Mouse (Mus musculus) E14TG2a.4 (cell line): Measurements from ENCODE around the gene Gpr3.

ENCODE experiments used
- H3K27me3 ChIP-seq: 2 replicates; pipeline ENCODE4 v1.6.1; 2014; ENCODE audit warnings: low read length, control low read depth; ENCODE audit not compliant: insufficient read depth
- H3K36me3 ChIP-seq: 2 replicates; pipeline ENCODE4 v1.6.1; 2014; ENCODE audit warnings: low read length, control low read depth; ENCODE audit not compliant: insufficient read depth
- H3K4me1 ChIP-seq: replicated peaks from 2 replicates; pipeline ENCODE4 v1.6.1; 2014; ENCODE audit warnings: low read depth, low read length, control low read depth
- H3K4me3 ChIP-seq: replicated peaks from 2 replicates; pipeline ENCODE4 v1.5.1; 2014; ENCODE audit warnings: mild to moderate bottlenecking, low read length
- H3K9me3 ChIP-seq: 2 replicates; pipeline ENCODE4 v1.6.1; 2014; ENCODE audit warnings: low read length, control low read depth
- CTCF ChIP-seq: conservative IDR thresholded peaks from 2 replicates; pipeline ENCODE4 v1.5.1; 2014; ENCODE audit warnings: low read length
- NANOG ChIP-seq: IDR thresholded peaks from 2 replicates; pipeline ENCODE4 v1.6.1; 2014; ENCODE audit warnings: borderline replicate concordance, low read length, mixed read lengths
- POU5F1 ChIP-seq: IDR thresholded peaks from 2 replicates; pipeline ENCODE4 v1.6.1; 2014; ENCODE audit warnings: low read length, borderline replicate concordance

The Gpr3 gene

DNA sequence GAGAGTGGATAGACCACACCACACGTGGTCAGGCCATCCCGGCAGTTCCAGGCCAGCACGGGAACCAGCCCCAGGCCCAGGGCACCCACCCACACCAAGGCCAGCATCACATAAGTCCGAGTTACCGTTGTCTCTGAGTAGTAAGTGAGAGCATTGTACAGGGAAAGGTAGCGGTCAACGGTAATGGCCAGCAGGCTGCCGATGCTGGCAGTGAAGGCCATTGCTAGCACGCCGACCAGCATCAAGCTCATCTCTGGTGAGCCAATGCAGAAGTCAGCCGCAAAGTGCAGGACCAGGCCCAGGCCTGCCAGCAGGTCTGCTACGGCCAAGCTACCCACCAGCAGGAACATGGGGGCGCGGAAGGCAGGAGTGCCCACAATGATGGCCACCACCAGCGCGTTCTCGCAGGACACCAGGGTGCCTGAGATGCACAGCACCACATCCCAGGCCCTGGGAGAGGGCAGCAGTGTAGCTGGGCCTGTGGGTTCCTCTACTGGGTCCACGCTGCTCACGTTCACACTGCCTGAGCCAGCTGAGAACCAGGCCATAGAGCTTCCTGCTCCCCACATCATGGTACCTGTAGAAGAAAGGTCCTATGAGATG is 1.4 kb downstream of the Gpr3 start:
- TF ChIP-seq CTCF (no peak), NANOG (no peak), POU5F1 (no peak)
- peaks cover 35% of the 10 kb centered on the region for H3K4me1 ChIP-seq

DNA sequence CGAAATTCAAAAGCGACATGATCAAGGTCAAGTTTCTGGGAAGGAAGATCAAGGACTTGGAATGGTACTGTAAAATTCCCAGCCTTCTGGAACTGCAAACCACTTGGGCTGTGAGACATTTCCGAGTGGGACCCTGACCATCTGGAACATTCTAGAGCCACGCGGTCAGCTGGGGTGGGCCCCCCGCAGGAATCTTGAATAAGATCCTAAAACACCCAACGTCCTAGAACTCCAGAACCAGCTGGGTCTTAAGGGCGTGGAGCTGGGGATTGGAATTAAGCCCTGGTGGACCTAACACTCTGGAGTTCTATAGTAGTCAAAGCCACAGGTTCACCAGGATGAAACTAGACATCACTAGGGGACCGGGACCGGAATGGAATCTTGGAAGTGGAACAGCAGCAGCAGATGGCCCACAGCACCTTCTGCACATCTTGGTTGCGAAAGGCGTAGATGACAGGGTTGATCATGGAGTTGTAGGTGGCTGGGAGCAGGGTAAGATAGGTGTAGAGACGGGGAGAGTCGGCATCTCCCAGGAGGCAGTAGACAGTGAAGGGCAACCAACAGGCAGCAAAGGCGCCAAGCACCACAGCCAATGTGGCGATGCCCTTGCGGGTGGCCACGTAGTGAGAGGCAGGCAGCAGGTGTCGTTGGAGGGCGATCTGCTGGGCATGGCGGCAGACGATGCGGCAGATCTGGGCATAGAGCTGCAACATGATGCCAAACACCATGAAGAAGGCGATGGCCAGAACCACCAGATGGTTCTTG is 2.1 kb downstream of the Gpr3 start:
- TF ChIP-seq NANOG = no peak
- no peak for TF ChIP-seq CTCF
- no peak for TF ChIP-seq POU5F1
- peaks cover 46% of the 10 kb centered on the region for H3K27me3 ChIP-seq
- H3K4me3 ChIP-seq = no peak overlapping the region
- H3K36me3 ChIP-seq = no peaks in the 10 kb centered on the region
- no peaks in the 10 kb centered on the region for H3K9me3 ChIP-seq
- peaks cover 35% of the 10 kb centered on the region for H3K4me1 ChIP-seq

More for the DNA sequence above, 1.4 kb downstream of the Gpr3 start:
- H3K4me3 ChIP-seq = no peak overlapping the region
- no peaks in the 10 kb centered on the region for H3K36me3 ChIP-seq
- peaks cover 46% of the 10 kb centered on the region for H3K27me3 ChIP-seq
- H3K9me3 ChIP-seq = no peaks in the 10 kb centered on the region

DNA sequence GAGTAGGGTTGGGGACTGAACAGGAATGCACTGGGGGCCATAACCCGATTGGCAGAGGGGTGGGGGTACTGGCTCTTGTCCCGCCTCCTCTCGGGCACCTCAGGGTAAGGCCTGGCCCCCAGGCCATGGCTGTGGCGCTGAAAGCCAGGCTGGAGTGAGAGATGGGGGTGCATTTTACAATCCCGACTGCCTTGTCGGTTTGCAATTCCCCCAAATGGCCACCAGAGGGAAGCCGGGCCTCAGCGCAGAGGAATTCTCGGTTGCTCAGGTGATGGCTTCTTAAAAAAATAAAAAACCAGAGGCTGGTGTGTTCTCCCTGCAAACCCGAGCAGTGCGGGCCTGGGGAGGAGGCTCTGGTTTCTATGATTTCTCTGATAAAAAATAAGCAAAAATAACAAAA is 3.0 kb downstream of the Gpr3 start:
- Histone ChIP-seq H3K36me3 (no peaks in the 10 kb centered on the region), H3K4me3 (no peak overlapping the region), H3K9me3 (no peaks in the 10 kb centered on the region), H3K27me3 (peaks cover 46% of the 10 kb centered on the region), H3K4me1 (peaks cover 44% of the 10 kb centered on the region)
- TF ChIP-seq CTCF (peak; percentile 99), POU5F1 (no peak), NANOG (no peak)

DNA sequence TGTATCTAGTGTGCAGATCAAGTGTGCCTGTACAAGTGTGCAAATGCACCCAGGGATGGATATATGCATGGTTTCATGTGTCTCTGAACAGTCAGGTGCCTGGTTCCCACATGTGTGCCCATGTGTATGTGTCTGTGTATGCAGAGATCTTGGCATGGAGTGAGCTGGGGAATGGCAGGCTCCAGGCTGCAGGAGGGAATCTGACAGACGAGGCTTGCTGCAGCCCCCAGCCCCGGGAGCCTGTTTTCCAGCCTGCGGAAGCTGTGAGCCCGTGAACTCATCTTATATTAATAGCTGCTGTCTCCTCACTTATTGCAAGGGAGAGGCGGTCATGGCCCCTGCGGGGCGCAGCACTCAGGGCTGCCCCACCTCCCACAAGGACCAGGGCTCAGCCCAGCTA is 8.0 kb downstream of the Gpr3 start:
- peaks cover 40% of the 10 kb centered on the region for H3K4me1 ChIP-seq
- TF ChIP-seq CTCF = no peak
- no peak for TF ChIP-seq POU5F1
- TF ChIP-seq NANOG = no peak
- 0 out of 2 replicates have a peak, but pooled peaks cover 3% of the 10 kb centered on the region for H3K36me3 ChIP-seq
- peaks cover 9% of the 10 kb centered on the region for H3K27me3 ChIP-seq
- no peak overlapping the region for H3K4me3 ChIP-seq
- no peaks in the 10 kb centered on the region for H3K9me3 ChIP-seq

- H3K4me1 ChIP-seq = peaks cover 48% of the 10 kb centered on the region
- TF ChIP-seq POU5F1 (no peak), CTCF (no peak), NANOG (no peak)
- H3K9me3 ChIP-seq = no peaks in the 10 kb centered on the region
- peaks cover 8% of the 10 kb centered on the region for H3K36me3 ChIP-seq
- no peak overlapping the region for H3K4me3 ChIP-seq
- peaks cover 3% of the 10 kb centered on the region; the same call in 1 of the 2 replicates for H3K27me3 ChIP-seq
Observed at GRCm38 (mm10) chr4:133203591-133203990, 8.7 kb downstream of the Gpr3 start.

- Histone ChIP-seq H3K4me3 (no peak overlapping the region), H3K9me3 (no peaks in the 10 kb centered on the region), H3K36me3 (peaks cover 17% of the 10 kb centered on the region), H3K4me1 (peaks cover 62% of the 10 kb centered on the region), H3K27me3 (no peaks in the 10 kb centered on the region)
- no peak for TF ChIP-seq NANOG
- TF ChIP-seq CTCF = no peak
- no peak for TF ChIP-seq POU5F1
Observed at GRCm38 (mm10) chr4:133202254-133202653, 10.1 kb downstream of the Gpr3 start.

- peak; percentile 13; the same call in 1 of the 2 replicates for TF ChIP-seq CTCF
- no peak for TF ChIP-seq NANOG
- H3K36me3 ChIP-seq = peaks cover 27% of the 10 kb centered on the region
- no peaks in the 10 kb centered on the region for H3K9me3 ChIP-seq
- H3K4me3 ChIP-seq = peak overlapping the region; percentile 54
- peaks cover 72% of the 10 kb centered on the region for H3K4me1 ChIP-seq
- no peaks in the 10 kb centered on the region for H3K27me3 ChIP-seq
Observed at GRCm38 (mm10) chr4:133201006-133201771, 11.1 kb downstream of the Gpr3 start.

DNA sequence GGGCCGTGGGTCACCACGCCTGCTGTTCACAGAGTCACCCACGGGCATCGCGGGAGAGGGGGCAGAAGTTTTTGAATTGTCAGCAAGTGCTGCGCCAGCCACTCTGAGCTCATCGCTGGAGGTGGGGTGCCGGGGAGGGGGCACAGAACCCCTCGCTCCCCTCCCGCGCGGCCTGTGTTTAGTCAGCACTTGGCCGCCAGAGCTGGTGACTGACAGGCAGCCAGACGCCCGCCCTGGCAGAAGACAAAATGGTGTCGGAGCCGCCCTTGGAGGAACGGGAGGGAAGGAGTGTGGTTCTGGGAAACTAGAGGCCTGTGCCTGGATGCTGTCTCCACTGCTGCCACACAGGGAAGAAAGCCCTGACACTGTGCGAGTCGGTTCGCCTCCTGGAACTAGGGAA is 12.0 kb downstream of the Gpr3 start:
- Histone ChIP-seq H3K4me1 (peaks cover 81% of the 10 kb centered on the region), H3K4me3 (peak overlapping the region; percentile 54), H3K36me3 (peaks cover 36% of the 10 kb centered on the region), H3K27me3 (no peaks in the 10 kb centered on the region), H3K9me3 (no peaks in the 10 kb centered on the region)
- TF ChIP-seq POU5F1 (no peak), NANOG (no peak)
